Mouse (Mus musculus) midbrain, embryonic 12.5 days (tissue): Measurements from ENCODE around the gene Jade2. TPM values are rescaled to one million over a fixed set of nuclear protein-coding genes. Genes with fewer than 3 reads are reported as not detected.
A peak's percentile ranks its signal among the peaks of the same experiment; 100 is the strongest.

Experiments used
- ATAC-seq: fragments of 200-750 bp; cut with Nextera tagmentation; 2 replicates; pipeline ENCODE4 v1.8.0; 2017; ENCODE audit warnings: low read depth, moderate TSS enrichment, moderate library complexity; ENCODE audit not compliant: low FRiP score
- H3K27ac ChIP-seq: fragments of 300-500 bp; sonication (generic); replicated peaks from 2 replicates; pipeline ENCODE4 v1.5.1; 2016; ENCODE audit warnings: mild to moderate bottlenecking
- H3K27me3 ChIP-seq: fragments of 300-500 bp; sonication (generic); 2 replicates; pipeline ENCODE4 v1.6.1; 2016; ENCODE audit warnings: mild to moderate bottlenecking
- H3K36me3 ChIP-seq: fragments of 300-500 bp; sonication (generic); 2 replicates; pipeline ENCODE4 v1.6.1; 2016
- H3K4me1 ChIP-seq: fragments of 300-500 bp; sonication (generic); 2 replicates; pipeline ENCODE4 v1.6.1; 2016
- H3K4me2 ChIP-seq: fragments of 300-500 bp; sonication (generic); replicated peaks from 2 replicates; pipeline ENCODE4 v1.6.1; 2016; ENCODE audit warnings: mild to moderate bottlenecking, moderate library complexity
- H3K4me3 ChIP-seq: fragments of 300-500 bp; sonication (generic); 2 replicates; pipeline ENCODE4 v1.5.1; 2016; ENCODE audit warnings: mild to moderate bottlenecking
- H3K9ac ChIP-seq: fragments of 300-500 bp; sonication (generic); replicated peaks from 2 replicates; pipeline ENCODE4 v1.6.1; 2016; ENCODE audit warnings: mild to moderate bottlenecking, moderate library complexity
- H3K9me3 ChIP-seq: fragments of 300-500 bp; sonication (generic); 2 replicates; pipeline ENCODE4 v1.6.1; 2016; ENCODE audit warnings: mild to moderate bottlenecking
- WGBS: fragments of 180-500 bp; shearing (Covaris S2); methylation state at CpG from one replicate; pipeline ENCODE4 v1.1.7; 2016; 5-methylcytosine and 5-hydroxymethylcytosine counted together
- polyA plus RNA-seq: library from polyadenylated mRNA; unstranded; fragments of >200 nt; fragmentation: Nextera tagmentation; extraction: Ambion mirVana; gene quantifications from 2 replicates; pipeline ENCODE4 v1.2.1, GENCODE M21; 2016

The Jade2 gene
- polyA plus RNA-seq, 1 experiment from 2014 or later: 0.43 TPM

- 93% methylated on average over 19 of the region's 19 CpGs for WGBS
- Histone ChIP-seq H3K27me3 (no peaks in the 10 kb centered on the region), H3K4me1 (peaks cover 10% of the 10 kb centered on the region; the same call in 1 of the 2 replicates), H3K4me3 (no peak overlapping the region), H3K9me3 (no peaks in the 10 kb centered on the region), H3K9ac (no peak overlapping the region), H3K27ac (no peak overlapping the region), H3K4me2 (no peak overlapping the region), H3K36me3 (no peaks in the 10 kb centered on the region)
- ATAC-seq: no peak
Measured at GRCm38 (mm10) chr11:51824867-51825424, 32.5 kb downstream of the Jade2 start.

- Histone ChIP-seq H3K9ac (no peak overlapping the region), H3K4me2 (no peak overlapping the region), H3K36me3 (no peaks in the 10 kb centered on the region), H3K27me3 (no peaks in the 10 kb centered on the region), H3K27ac (no peak overlapping the region), H3K4me1 (peaks cover 10% of the 10 kb centered on the region; the same call in 1 of the 2 replicates), H3K9me3 (no peaks in the 10 kb centered on the region), H3K4me3 (no peak overlapping the region)
- WGBS: 90% methylated on average over 3 of the region's 3 CpGs
- no peak for ATAC-seq
Measured at GRCm38 (mm10) chr11:51823963-51824753, 33.3 kb downstream of the Jade2 start.

GRCm38 (mm10) chr11:51823271-51823670, 34.2 kb downstream of the Jade2 start:
- WGBS: 51% methylated on average over 11 of the region's 11 CpGs
- Histone ChIP-seq H3K27me3 (no peaks in the 10 kb centered on the region), H3K4me3 (no peak overlapping the region), H3K27ac (no peak overlapping the region), H3K4me1 (peaks cover 10% of the 10 kb centered on the region; the same call in 1 of the 2 replicates), H3K9ac (no peak overlapping the region), H3K9me3 (no peaks in the 10 kb centered on the region), H3K36me3 (no peaks in the 10 kb centered on the region), H3K4me2 (0 out of 2 replicates have a peak overlapping the region, but pooled peaks have one; percentile 3)
- no peak for ATAC-seq

GRCm38 (mm10) chr11:51822736-51823135, 34.7 kb downstream of the Jade2 start:
- Histone ChIP-seq H3K27ac (no peak overlapping the region), H3K9me3 (no peaks in the 10 kb centered on the region), H3K27me3 (no peaks in the 10 kb centered on the region), H3K4me1 (peaks cover 10% of the 10 kb centered on the region; the same call in 1 of the 2 replicates), H3K4me2 (0 out of 2 replicates have a peak overlapping the region, but pooled peaks have one; percentile 3), H3K4me3 (no peak overlapping the region), H3K36me3 (no peaks in the 10 kb centered on the region), H3K9ac (no peak overlapping the region)
- ATAC-seq: no peak
- WGBS: 27% methylated on average over 4 of the region's 4 CpGs

GRCm38 (mm10) chr11:51820861-51821260, 36.6 kb downstream of the Jade2 start:
- H3K9ac ChIP-seq: no peak overlapping the region
- no peak for ATAC-seq
- no peak overlapping the region for H3K4me3 ChIP-seq
- H3K27me3 ChIP-seq: no peaks in the 10 kb centered on the region
- peaks cover 10% of the 10 kb centered on the region; the same call in 1 of the 2 replicates for H3K4me1 ChIP-seq
- WGBS: 42% methylated on average over 11 of the region's 11 CpGs
- H3K36me3 ChIP-seq: no peaks in the 10 kb centered on the region
- H3K9me3 ChIP-seq: no peaks in the 10 kb centered on the region
- no peak overlapping the region for H3K4me2 ChIP-seq
- H3K27ac ChIP-seq: no peak overlapping the region

- H3K4me1 ChIP-seq: peaks cover 10% of the 10 kb centered on the region; the same call in 1 of the 2 replicates
- H3K4me2 ChIP-seq: no peak overlapping the region
- H3K4me3 ChIP-seq: no peak overlapping the region
- WGBS: 74% methylated on average over 3 of the region's 3 CpGs
- no peak overlapping the region for H3K27ac ChIP-seq
- no peaks in the 10 kb centered on the region for H3K36me3 ChIP-seq
- ATAC-seq: no peak
- H3K27me3 ChIP-seq: no peaks in the 10 kb centered on the region
- no peak overlapping the region for H3K9ac ChIP-seq
- H3K9me3 ChIP-seq: no peaks in the 10 kb centered on the region
Measured at GRCm38 (mm10) chr11:51819964-51820363, 37.5 kb downstream of the Jade2 start.

GRCm38 (mm10) chr11:51818837-51819236, 38.6 kb downstream of the Jade2 start:
- Histone ChIP-seq H3K4me1 (peaks cover 10% of the 10 kb centered on the region; the same call in 1 of the 2 replicates), H3K36me3 (no peaks in the 10 kb centered on the region), H3K9ac (no peak overlapping the region), H3K9me3 (no peaks in the 10 kb centered on the region), H3K27me3 (no peaks in the 10 kb centered on the region), H3K4me2 (no peak overlapping the region), H3K27ac (no peak overlapping the region), H3K4me3 (no peak overlapping the region)
- 82% methylated on average over 4 of the region's 4 CpGs for WGBS
- no peak for ATAC-seq

- Histone ChIP-seq H3K4me1 (peaks cover 5% of the 10 kb centered on the region; the same call in 1 of the 2 replicates), H3K27me3 (no peaks in the 10 kb centered on the region), H3K4me3 (no peak overlapping the region), H3K9me3 (no peaks in the 10 kb centered on the region), H3K4me2 (no peak overlapping the region), H3K27ac (no peak overlapping the region), H3K36me3 (no peaks in the 10 kb centered on the region), H3K9ac (no peak overlapping the region; the same call in 1 of the 2 replicates)
- ATAC-seq: no peak
- WGBS: 38% methylated on average over 6 of the region's 6 CpGs
Measured at GRCm38 (mm10) chr11:51817756-51818155, 39.7 kb downstream of the Jade2 start.

GRCm38 (mm10) chr11:51812022-51812546, 45.4 kb downstream of the Jade2 start:
- Histone ChIP-seq H3K4me2 (no peak overlapping the region), H3K9ac (no peak overlapping the region), H3K36me3 (no peaks in the 10 kb centered on the region), H3K27me3 (0 out of 2 replicates have a peak, but pooled peaks cover 4% of the 10 kb centered on the region), H3K27ac (no peak overlapping the region), H3K9me3 (no peaks in the 10 kb centered on the region), H3K4me3 (no peak overlapping the region), H3K4me1 (no peaks in the 10 kb centered on the region)
- no peak for ATAC-seq
- WGBS: 87% methylated on average over 8 of the region's 8 CpGs

- Histone ChIP-seq H3K9ac (no peak overlapping the region), H3K27me3 (0 out of 2 replicates have a peak, but pooled peaks cover 5% of the 10 kb centered on the region), H3K9me3 (no peaks in the 10 kb centered on the region), H3K36me3 (no peaks in the 10 kb centered on the region), H3K4me3 (no peak overlapping the region), H3K4me2 (no peak overlapping the region), H3K4me1 (no peaks in the 10 kb centered on the region), H3K27ac (no peak overlapping the region)
- whole genome bisulfite sequencing: 86% methylated on average over 4 of the region's 4 CpGs
- ATAC-seq: no peak
Measured at GRCm38 (mm10) chr11:51811230-51811629, 46.2 kb downstream of the Jade2 start.

GRCm38 (mm10) chr11:51809632-51810224, 47.7 kb downstream of the Jade2 start:
- no peaks in the 10 kb centered on the region for H3K9me3 ChIP-seq

More at GRCm38 (mm10) chr11:51809632-51810224, 47.7 kb downstream of the Jade2 start:
- Histone ChIP-seq H3K4me1 (peaks cover 4% of the 10 kb centered on the region; the same call in 1 of the 2 replicates), H3K4me3 (no peak overlapping the region), H3K27ac (no peak overlapping the region), H3K4me2 (no peak overlapping the region), H3K27me3 (0 out of 2 replicates have a peak, but pooled peaks cover 5% of the 10 kb centered on the region), H3K9ac (no peak overlapping the region), H3K36me3 (no peaks in the 10 kb centered on the region)
- WGBS: 59% methylated on average over 6 of the region's 6 CpGs
- ATAC-seq: no peak
